Mouse (Mus musculus) kidney, embryonic 15.5 days (tissue): ENCODE results near the gene Spint4. TPM values are rescaled to one million over a fixed set of nuclear protein-coding genes. Genes with fewer than 3 reads are reported as not detected.
"Not testable (repeated sequence)": the region's sequence is repeated elsewhere in the genome, so short reads cannot be mapped to it uniquely, and the experiment has no call there.

ENCODE experiments used
- ATAC-seq: fragments of 200-750 bp; cut with Nextera tagmentation; replicated peaks from 2 replicates; pipeline ENCODE4 v1.8.0; 2017; ENCODE audit warnings: moderate TSS enrichment; ENCODE audit not compliant: low FRiP score
- H3K27ac ChIP-seq: fragments of 300-500 bp; sonication (generic); 2 replicates; pipeline ENCODE4 v1.5.1; 2015; ENCODE audit warnings: mild to moderate bottlenecking, inconsistent platforms
- H3K27me3 ChIP-seq: fragments of 300-500 bp; sonication (generic); 2 replicates; pipeline ENCODE4 v1.6.1; 2015; ENCODE audit warnings: inconsistent platforms
- H3K36me3 ChIP-seq: fragments of 300-500 bp; sonication (generic); 2 replicates; pipeline ENCODE4 v1.6.1; 2015; ENCODE audit warnings: inconsistent platforms
- H3K4me1 ChIP-seq: fragments of 300-500 bp; sonication (generic); 2 replicates; pipeline ENCODE4 v1.6.1; 2015; ENCODE audit warnings: inconsistent platforms
- H3K4me2 ChIP-seq: fragments of 300-500 bp; sonication (generic); 2 replicates; pipeline ENCODE4 v1.6.1; 2015; ENCODE audit warnings: moderate library complexity, mild to moderate bottlenecking, inconsistent platforms
- H3K4me3 ChIP-seq: fragments of 300-500 bp; sonication (generic); replicated peaks from 2 replicates; pipeline ENCODE4 v1.5.1; 2015; ENCODE audit warnings: mild to moderate bottlenecking, inconsistent platforms
- H3K9ac ChIP-seq: fragments of 300-500 bp; sonication (generic); 2 replicates; pipeline ENCODE4 v1.6.1; 2015; ENCODE audit warnings: mild to moderate bottlenecking, inconsistent platforms
- H3K9me3 ChIP-seq: fragments of 300-500 bp; sonication (generic); replicated peaks from 2 replicates; pipeline ENCODE4 v1.6.1; 2016; ENCODE audit warnings: inconsistent platforms
- WGBS: fragments of 180-500 bp; shearing (Covaris S2); methylation state at CpG from one replicate; pipeline ENCODE4 v1.1.7; 2015; ENCODE audit warnings: mixed read lengths; 5-methylcytosine and 5-hydroxymethylcytosine counted together
- polyA plus RNA-seq: library from polyadenylated mRNA; unstranded; fragments of >200 nt; fragmentation: Nextera tagmentation; extraction: Ambion mirVana; gene quantifications from 2 replicates; pipeline ENCODE4 v1.2.1, GENCODE M21; 2015

The Spint4 gene
- polyA plus RNA-seq, 1 experiment from 2014 or later: 0.65 TPM

DNA sequence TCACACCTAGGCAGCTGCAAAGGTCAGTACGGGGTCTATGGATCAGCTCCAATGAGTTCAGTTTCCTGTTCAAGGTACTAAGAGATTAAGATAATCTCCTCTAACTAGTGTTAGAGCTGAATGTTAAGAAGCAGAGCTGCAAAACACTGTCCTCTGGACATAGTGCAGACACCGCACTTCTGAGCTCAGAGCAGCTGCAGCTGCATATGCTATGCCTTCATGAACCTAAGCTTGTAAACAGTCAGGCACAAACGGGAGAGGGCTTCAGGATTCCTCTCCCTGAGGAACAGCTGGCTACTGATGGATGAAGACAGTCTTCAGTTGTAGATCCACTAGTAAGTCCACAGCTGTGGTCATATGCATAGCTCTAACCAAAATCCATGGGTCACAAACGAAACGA is 2.7 kb downstream of the Spint4 start:
- Histone ChIP-seq H3K9me3 (no peaks in the 10 kb centered on the region; the same call in 1 of the 2 replicates), H3K4me3 (no peak overlapping the region), H3K4me2 (no peak overlapping the region), H3K4me1 (no peaks in the 10 kb centered on the region), H3K36me3 (no peaks in the 10 kb centered on the region), H3K27me3 (no peaks in the 10 kb centered on the region), H3K27ac (no peak overlapping the region), H3K9ac (no peak overlapping the region)
- 69% methylated on average over 5 of the region's 5 CpGs for WGBS
- no peak for ATAC-seq

DNA sequence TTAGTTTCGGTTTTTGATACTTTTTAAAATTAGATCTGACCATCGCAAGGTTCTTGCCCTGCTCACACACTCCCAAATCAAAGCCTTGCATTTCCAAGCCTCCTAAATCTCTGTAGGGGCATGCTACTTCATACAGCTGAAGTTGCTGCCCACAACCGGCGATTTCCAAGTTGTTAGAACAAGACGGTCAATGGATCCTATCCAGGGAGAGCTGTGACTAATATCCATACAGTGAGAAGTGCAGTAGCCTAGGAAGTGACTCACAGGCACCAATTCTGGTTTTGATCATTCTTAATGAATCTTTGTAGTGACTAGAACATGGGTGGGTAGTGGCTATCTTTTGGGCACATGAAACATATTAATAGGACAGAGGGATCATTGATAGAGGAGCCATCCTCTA is 3.5 kb downstream of the Spint4 start:
- no peak overlapping the region for H3K27ac ChIP-seq
- H3K4me3 ChIP-seq: no peak overlapping the region
- H3K9ac ChIP-seq: no peak overlapping the region
- no peaks in the 10 kb centered on the region for H3K36me3 ChIP-seq
- H3K27me3 ChIP-seq: no peaks in the 10 kb centered on the region
- ATAC-seq: no peak
- H3K9me3 ChIP-seq: no peaks in the 10 kb centered on the region; the same call in 1 of the 2 replicates
- no peaks in the 10 kb centered on the region for H3K4me1 ChIP-seq
- H3K4me2 ChIP-seq: no peak overlapping the region
- 88% methylated on average over 5 of the region's 5 CpGs for WGBS

GRCm38 (mm10) chr2:164704235-164704634 is 5.9 kb downstream of the Spint4 start:
- Histone ChIP-seq H3K27ac (no peak overlapping the region), H3K27me3 (no peaks in the 10 kb centered on the region), H3K9ac (no peak overlapping the region), H3K36me3 (no peaks in the 10 kb centered on the region), H3K4me3 (no peak overlapping the region), H3K4me1 (no peaks in the 10 kb centered on the region), H3K9me3 (no peaks in the 10 kb centered on the region; the same call in 1 of the 2 replicates), H3K4me2 (no peak overlapping the region)
- WGBS: 82% methylated on average over 5 of the region's 5 CpGs
- ATAC-seq: no peak

GRCm38 (mm10) chr2:164705328-164705727 is 7.0 kb downstream of the Spint4 start:
- Histone ChIP-seq H3K27me3 (no peaks in the 10 kb centered on the region), H3K4me1 (no peaks in the 10 kb centered on the region), H3K36me3 (no peaks in the 10 kb centered on the region), H3K9me3 (no peaks in the 10 kb centered on the region; the same call in 1 of the 2 replicates), H3K27ac (no peak overlapping the region), H3K4me3 (no peak overlapping the region), H3K9ac (no peak overlapping the region), H3K4me2 (no peak overlapping the region)
- WGBS: 97% methylated on average over 6 of the region's 6 CpGs
- no peak for ATAC-seq

DNA sequence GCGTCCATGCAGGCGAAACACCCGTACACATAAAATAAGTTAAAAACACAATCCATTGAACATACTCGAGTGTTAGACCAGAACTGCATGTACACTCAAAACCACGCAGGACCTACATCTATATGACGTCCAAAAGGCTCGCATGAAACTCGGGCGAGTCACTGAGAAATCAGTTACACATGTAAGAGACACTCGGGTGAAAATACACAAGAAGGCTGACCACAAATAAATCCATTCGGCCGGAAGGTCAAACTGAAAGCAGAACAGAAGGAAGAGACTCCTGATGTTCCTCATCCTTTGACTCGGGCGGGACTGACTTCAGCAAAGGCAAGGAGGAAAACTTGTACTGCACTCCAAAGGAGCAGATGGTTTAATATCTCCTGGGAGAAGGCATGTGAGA is 7.7 kb downstream of the Spint4 start:
- H3K27ac ChIP-seq: no peak overlapping the region
- no peaks in the 10 kb centered on the region for H3K27me3 ChIP-seq
- H3K4me2 ChIP-seq: no peak overlapping the region
- no peak overlapping the region for H3K4me3 ChIP-seq
- no peaks in the 10 kb centered on the region for H3K36me3 ChIP-seq
- WGBS: 90% methylated on average over 14 of the region's 14 CpGs
- H3K4me1 ChIP-seq: no peaks in the 10 kb centered on the region
- ATAC-seq: no peak
- H3K9ac ChIP-seq: no peak overlapping the region
- no peaks in the 10 kb centered on the region; the same call in 1 of the 2 replicates for H3K9me3 ChIP-seq

DNA sequence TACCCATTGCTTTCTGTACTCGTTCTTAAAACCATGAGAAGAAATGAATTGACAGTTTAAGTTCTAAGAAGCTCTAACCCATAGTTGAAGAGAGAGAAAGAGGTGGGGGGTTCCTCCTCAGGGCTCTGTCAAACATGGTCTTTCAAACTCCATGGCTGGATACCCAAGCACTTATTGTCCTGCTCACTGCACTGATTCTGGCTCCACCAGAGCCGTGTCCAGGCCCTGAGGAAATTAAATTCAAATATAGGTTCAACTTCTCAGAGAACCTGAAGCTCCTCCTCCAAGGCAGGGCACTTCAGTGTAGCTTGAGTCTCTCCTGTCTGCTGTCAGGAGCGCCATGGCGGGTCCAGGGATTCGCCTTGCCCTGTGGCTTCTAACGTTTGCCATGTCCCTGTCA is 16.7 kb downstream of the Spint4 start, which contains the start of gene Spint5:
Gene Spint5, plus strand, starts transcription at position 301 of the 400 bp plus-strand sequence.
- no peak within 1 kb of the TSS for H3K9ac ChIP-seq
- H3K9me3 ChIP-seq: no peaks in the 10 kb centered on the region
- no peak within 1 kb of the TSS for H3K27ac ChIP-seq
- H3K36me3 ChIP-seq: no peaks in the 10 kb centered on the region
- no peak within 1 kb of the TSS for H3K4me2 ChIP-seq
- H3K4me1 ChIP-seq: no peaks in the 10 kb centered on the region
- no peak within 1 kb of the TSS for H3K4me3 ChIP-seq
- 81% methylated on average over 6 of the region's 6 CpGs for WGBS
- no peaks in the 10 kb centered on the region for H3K27me3 ChIP-seq
- no peak for ATAC-seq

- 92% methylated on average over 23 of the region's 23 CpGs for WGBS
Observed at GRCm38 (mm10) chr2:164716194-164716786, 18.0 kb downstream of the Spint4 start.

GRCm38 (mm10) chr2:164723276-164723675 is 25.0 kb downstream of the Spint4 start:
- H3K36me3 ChIP-seq: no peaks in the 10 kb centered on the region
- no peak overlapping the region for H3K4me3 ChIP-seq
- no peaks in the 10 kb centered on the region for H3K4me1 ChIP-seq
- no peak overlapping the region for H3K9ac ChIP-seq
- H3K27me3 ChIP-seq: no peaks in the 10 kb centered on the region
- ATAC-seq: no peak
- H3K4me2 ChIP-seq: no peak overlapping the region
- H3K9me3 ChIP-seq: no peaks in the 10 kb centered on the region
- no peak overlapping the region for H3K27ac ChIP-seq
- 69% methylated on average over 4 of the region's 4 CpGs for WGBS

More at GRCm38 (mm10) chr2:164716194-164716786, 18.0 kb downstream of the Spint4 start:
- not testable (repeated sequence) for H3K4me3 ChIP-seq, H3K4me2 ChIP-seq, H3K9me3 ChIP-seq, H3K27ac ChIP-seq, H3K27me3 ChIP-seq, H3K36me3 ChIP-seq, ATAC-seq, H3K9ac ChIP-seq, H3K4me1 ChIP-seq

GRCm38 (mm10) chr2:164725895-164726619 is 27.8 kb downstream of the Spint4 start:
- Histone ChIP-seq H3K4me2 (no peak overlapping the region), H3K36me3 (no peaks in the 10 kb centered on the region), H3K4me1 (no peaks in the 10 kb centered on the region), H3K27me3 (no peaks in the 10 kb centered on the region), H3K27ac (no peak overlapping the region), H3K9me3 (no peaks in the 10 kb centered on the region), H3K9ac (no peak overlapping the region), H3K4me3 (no peak overlapping the region)
- peak; percentile 58; the same call in 1 of the 2 replicates for ATAC-seq
- 26% methylated on average over 6 of the region's 6 CpGs for WGBS

DNA sequence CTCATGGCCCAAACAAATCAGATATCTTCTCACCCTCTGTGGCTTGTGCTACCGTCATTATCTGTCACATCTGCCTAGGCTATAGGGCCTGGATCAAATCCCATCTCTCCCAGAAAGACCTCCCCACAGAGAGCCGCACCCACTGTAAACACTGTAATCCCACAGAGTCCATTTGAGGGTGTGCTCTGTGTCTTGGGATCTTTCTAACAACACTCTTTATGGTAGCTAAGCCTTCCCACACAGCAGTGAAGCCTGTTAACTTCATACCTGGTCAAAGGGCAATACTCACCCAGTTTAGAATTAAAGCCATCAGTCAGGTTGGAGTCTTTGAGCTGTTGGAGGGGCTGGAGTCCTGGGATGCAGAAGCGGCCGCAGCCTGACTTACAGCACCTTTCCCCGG is 33.4 kb downstream of the Spint4 start:
- Histone ChIP-seq H3K27me3 (no peaks in the 10 kb centered on the region), H3K4me3 (no peak overlapping the region), H3K9me3 (no peaks in the 10 kb centered on the region), H3K9ac (no peak overlapping the region), H3K27ac (no peak overlapping the region), H3K36me3 (no peaks in the 10 kb centered on the region), H3K4me1 (no peaks in the 10 kb centered on the region), H3K4me2 (no peak overlapping the region)
- WGBS: 70% methylated on average over 5 of the region's 5 CpGs
- no peak for ATAC-seq

DNA sequence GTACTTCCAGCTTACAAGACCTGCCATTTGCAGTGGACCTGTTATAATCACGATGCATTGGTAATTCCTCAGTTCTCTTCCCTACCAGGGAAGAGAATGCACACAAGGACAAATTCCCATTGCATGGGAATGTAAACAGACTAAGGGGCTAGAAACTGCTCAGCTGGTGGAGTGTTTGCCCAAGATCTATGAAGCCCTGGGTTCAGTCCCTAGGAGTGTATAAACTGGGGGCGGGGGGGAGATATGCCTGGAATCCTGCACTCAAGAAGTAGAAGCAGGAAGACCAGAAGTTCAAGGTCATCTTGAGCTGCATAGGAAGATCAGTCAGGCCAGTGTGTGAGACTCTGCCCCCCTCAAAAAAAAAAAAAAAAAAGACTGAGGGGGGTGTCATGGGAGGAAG is 35.0 kb downstream of the Spint4 start:
- Histone ChIP-seq H3K27me3 (no peaks in the 10 kb centered on the region), H3K4me1 (no peaks in the 10 kb centered on the region), H3K36me3 (no peaks in the 10 kb centered on the region), H3K4me2 (no peak overlapping the region), H3K27ac (no peak overlapping the region), H3K9me3 (no peaks in the 10 kb centered on the region), H3K9ac (no peak overlapping the region), H3K4me3 (no peak overlapping the region)
- no peak for ATAC-seq
- WGBS: 92% methylated on average over 2 of the region's 2 CpGs

- H3K27me3 ChIP-seq: no peaks in the 10 kb centered on the region
- WGBS: 79% methylated on average over 5 of the region's 5 CpGs
- ATAC-seq: no peak
- no peak overlapping the region for H3K9ac ChIP-seq
- no peaks in the 10 kb centered on the region for H3K36me3 ChIP-seq
- H3K4me2 ChIP-seq: no peak overlapping the region
- no peaks in the 10 kb centered on the region for H3K9me3 ChIP-seq
- no peaks in the 10 kb centered on the region for H3K4me1 ChIP-seq
- no peak overlapping the region for H3K4me3 ChIP-seq
- H3K27ac ChIP-seq: no peak overlapping the region
Observed at GRCm38 (mm10) chr2:164734839-164735238, 36.5 kb downstream of the Spint4 start.
